Mouse (Mus musculus) heart, embryonic 16.5 days (tissue): ENCODE results near the gene Spag6. TPM values are rescaled to one million over a fixed set of nuclear protein-coding genes. Genes with fewer than 3 reads are reported as not detected.

Experiments used
- ATAC-seq: fragments of 200-750 bp; cut with Nextera tagmentation; replicated peaks from 2 replicates; pipeline ENCODE4 v1.8.0; 2017; ENCODE audit warnings: moderate number of reproducible peaks; ENCODE audit not compliant: insufficient read depth, low FRiP score; ENCODE audit errors: extremely low read depth
- H3K27ac ChIP-seq: fragments of 300-500 bp; sonication (generic); 2 replicates; pipeline ENCODE4 v1.5.1; 2014; ENCODE audit warnings: mild to moderate bottlenecking, low read length, control low read depth, moderate library complexity
- H3K27me3 ChIP-seq: fragments of 300-500 bp; sonication (generic); 2 replicates; pipeline ENCODE4 v1.6.1; 2014; ENCODE audit warnings: low read length, mixed read lengths; ENCODE audit not compliant: control insufficient read depth, insufficient read depth
- H3K36me3 ChIP-seq: fragments of 300-500 bp; sonication (generic); 2 replicates; pipeline ENCODE4 v1.6.1; 2014; ENCODE audit not compliant: control insufficient read depth, insufficient read depth
- H3K4me1 ChIP-seq: fragments of 300-500 bp; sonication (generic); 2 replicates; pipeline ENCODE4 v1.6.1; 2014; ENCODE audit warnings: low read length, mixed read lengths; ENCODE audit not compliant: control insufficient read depth, insufficient read depth
- H3K4me2 ChIP-seq: fragments of 300-500 bp; sonication (generic); 2 replicates; pipeline ENCODE4 v1.6.1; 2014; ENCODE audit warnings: low read depth, mild to moderate bottlenecking, control low read depth, low read length
- H3K4me3 ChIP-seq: fragments of 300-500 bp; sonication (generic); 2 replicates; pipeline ENCODE4 v1.5.1; 2014; ENCODE audit warnings: mild to moderate bottlenecking, control low read depth, low read length
- H3K9ac ChIP-seq: fragments of 300-500 bp; sonication (generic); 2 replicates; pipeline ENCODE4 v1.6.1; 2014; ENCODE audit warnings: low read length, control low read depth
- H3K9me3 ChIP-seq: fragments of 300-500 bp; sonication (generic); replicated peaks from 2 replicates; pipeline ENCODE4 v1.6.1; 2016; ENCODE audit warnings: low read length; ENCODE audit not compliant: control insufficient read depth
- WGBS: fragments of 180-500 bp; shearing (Covaris S2); extraction: QIAGEN DNeasy Blood & Tissue Kit; methylation state at CpG from one replicate; pipeline ENCODE4 v1.1.7; 2014; 5-methylcytosine and 5-hydroxymethylcytosine counted together
- polyA plus RNA-seq: library from polyadenylated mRNA; unstranded; fragments of >200 nt; fragmentation: Nextera tagmentation; extraction: Ambion mirVana; gene quantifications from 2 replicates; pipeline ENCODE4 v1.2.1, GENCODE M21; 2015

The Spag6 gene
- polyA plus RNA-seq, 1 experiment from 2014 or later, result 0.26 TPM

GRCm38 (mm10) chr2:18684062-18684461 lies 9.8 kb upstream of the Spag6 start:
- no peak overlapping the region for H3K27ac ChIP-seq
- H3K4me1 ChIP-seq, result peaks cover 13% of the 10 kb centered on the region
- peaks cover 29% of the 10 kb centered on the region for H3K27me3 ChIP-seq
- no peak for ATAC-seq
- no peak overlapping the region for H3K4me3 ChIP-seq
- peaks cover 7% of the 10 kb centered on the region for H3K9me3 ChIP-seq
- WGBS, result 82% methylated on average over 5 of the region's 5 CpGs
- H3K9ac ChIP-seq, result no peak overlapping the region
- H3K4me2 ChIP-seq, result no peak overlapping the region
- peaks cover 8% of the 10 kb centered on the region for H3K36me3 ChIP-seq

- H3K4me2 ChIP-seq, result no peak overlapping the region
- ATAC-seq, result no peak
- H3K4me3 ChIP-seq, result no peak overlapping the region
- WGBS, result 74% methylated on average over 6 of the region's 6 CpGs
- peaks cover 8% of the 10 kb centered on the region for H3K36me3 ChIP-seq
- peaks cover 15% of the 10 kb centered on the region for H3K4me1 ChIP-seq
- peaks cover 7% of the 10 kb centered on the region for H3K9me3 ChIP-seq
- no peak overlapping the region for H3K27ac ChIP-seq
- no peak overlapping the region for H3K9ac ChIP-seq
- peaks cover 31% of the 10 kb centered on the region for H3K27me3 ChIP-seq
These were observed 7.4 kb upstream of the Spag6 start for GRCm38 (mm10) chr2:18686386-18686785.

- no peak for ATAC-seq
- H3K27me3 ChIP-seq, result peaks cover 33% of the 10 kb centered on the region
- no peak overlapping the region for H3K27ac ChIP-seq
- WGBS, result 58% methylated on average over 8 of the region's 8 CpGs
- peaks cover 7% of the 10 kb centered on the region for H3K9me3 ChIP-seq
- H3K4me1 ChIP-seq, result peaks cover 15% of the 10 kb centered on the region
- no peak overlapping the region for H3K9ac ChIP-seq
- H3K4me3 ChIP-seq, result no peak overlapping the region
- H3K4me2 ChIP-seq, result no peak overlapping the region
- H3K36me3 ChIP-seq, result peaks cover 8% of the 10 kb centered on the region
These were observed 6.9 kb upstream of the Spag6 start for GRCm38 (mm10) chr2:18686826-18687519.

GRCm38 (mm10) chr2:18687671-18688170 lies 6.1 kb upstream of the Spag6 start:
- H3K36me3 ChIP-seq, result peaks cover 6% of the 10 kb centered on the region
- H3K27ac ChIP-seq, result no peak overlapping the region
- no peak overlapping the region for H3K9ac ChIP-seq
- no peak for ATAC-seq
- H3K4me1 ChIP-seq, result peaks cover 15% of the 10 kb centered on the region
- H3K9me3 ChIP-seq, result peaks cover 7% of the 10 kb centered on the region
- no peak overlapping the region for H3K4me2 ChIP-seq
- no peak overlapping the region for H3K4me3 ChIP-seq
- peaks cover 40% of the 10 kb centered on the region for H3K27me3 ChIP-seq
- 10% methylated on average over 9 of the region's 9 CpGs for WGBS

GRCm38 (mm10) chr2:18688286-18688685 lies 5.5 kb upstream of the Spag6 start:
- no peak for ATAC-seq
- H3K4me3 ChIP-seq, result peak overlapping the region; percentile 61
- peaks cover 6% of the 10 kb centered on the region for H3K36me3 ChIP-seq
- H3K27me3 ChIP-seq, result peaks cover 43% of the 10 kb centered on the region
- peak overlapping the region; percentile 74 for H3K4me2 ChIP-seq
- no peak overlapping the region for H3K27ac ChIP-seq
- peaks cover 15% of the 10 kb centered on the region for H3K4me1 ChIP-seq
- 12% methylated on average over 6 of the region's 6 CpGs for WGBS
- peaks cover 7% of the 10 kb centered on the region for H3K9me3 ChIP-seq
- H3K9ac ChIP-seq, result no peak overlapping the region

GRCm38 (mm10) chr2:18688708-18689063 lies 5.1 kb upstream of the Spag6 start:
- peak overlapping the region; percentile 62; the same call in 1 of the 2 replicates for H3K9ac ChIP-seq
- no peak for ATAC-seq
- H3K27ac ChIP-seq, result no peak overlapping the region
- H3K9me3 ChIP-seq, result peaks cover 7% of the 10 kb centered on the region
- H3K4me2 ChIP-seq, result peak overlapping the region; percentile 74
- peak overlapping the region; percentile 61 for H3K4me3 ChIP-seq
- peaks cover 15% of the 10 kb centered on the region for H3K4me1 ChIP-seq
- under 1% methylated on average over 44 of the region's 45 CpGs for WGBS
- H3K27me3 ChIP-seq, result peaks cover 43% of the 10 kb centered on the region
- peaks cover 6% of the 10 kb centered on the region for H3K36me3 ChIP-seq

GRCm38 (mm10) chr2:18689064-18689921 lies 4.5 kb upstream of the Spag6 start:
- H3K9me3 ChIP-seq, result peaks cover 7% of the 10 kb centered on the region
- WGBS, result 1% methylated on average over 51 of the region's 51 CpGs
- H3K4me1 ChIP-seq, result peaks cover 15% of the 10 kb centered on the region
- H3K27ac ChIP-seq, result no peak overlapping the region
- H3K4me2 ChIP-seq, result peak overlapping the region; percentile 74
- peaks cover under 1% of the 10 kb centered on the region; the same call in 1 of the 2 replicates for H3K36me3 ChIP-seq
- peaks cover 43% of the 10 kb centered on the region for H3K27me3 ChIP-seq
- ATAC-seq, result peak; percentile 26; the same call in 1 of the 2 replicates
- H3K9ac ChIP-seq, result peak overlapping the region; percentile 62
- peak overlapping the region; percentile 61 for H3K4me3 ChIP-seq

GRCm38 (mm10) chr2:18690055-18690691 lies 3.7 kb upstream of the Spag6 start:
- peaks cover 7% of the 10 kb centered on the region for H3K9me3 ChIP-seq
- H3K27me3 ChIP-seq, result peaks cover 49% of the 10 kb centered on the region
- 1% methylated on average over 56 of the region's 58 CpGs for WGBS
- peaks cover 17% of the 10 kb centered on the region for H3K4me1 ChIP-seq
- no peak overlapping the region for H3K27ac ChIP-seq
- H3K4me3 ChIP-seq, result peak overlapping the region; percentile 61
- H3K36me3 ChIP-seq, result no peaks in the 10 kb centered on the region
- ATAC-seq, result no peak
- peak overlapping the region; percentile 74 for H3K4me2 ChIP-seq
- peak overlapping the region; percentile 62; the same call in 1 of the 2 replicates for H3K9ac ChIP-seq
